Mouse (Mus musculus) neutrophil, adult 5-6 weeks (primary cell): ENCODE measurements around the gene Calhm3. TPM values are rescaled to one million over a fixed set of nuclear protein-coding genes. Genes with fewer than 3 reads are reported as not detected.
"Not testable (repeated sequence)": the region's sequence is repeated elsewhere in the genome, so short reads cannot be mapped to it uniquely, and the experiment has no call there.

Experiments
- ATAC-seq: fragments of 151-379, 151-347 bp; 2 replicates; pipeline ENCODE4 v1.8.0; 2017; ENCODE audit warnings: mild to moderate bottlenecking, moderate TSS enrichment; ENCODE audit not compliant: insufficient number of reproducible peaks, poor library complexity, low FRiP score, severe bottlenecking; ENCODE audit errors: extremely low read depth
- total RNA-seq: library from RNA; stranded (forward); fragments of 200-1000 nt; gene quantifications from 2 replicates; pipeline ENCODE4 v1.2.3, GENCODE M21; 2017

The Calhm3 gene
- total RNA-seq, 1 experiment from 2014 or later, result not detected

GRCm38 (mm10) chr19:47174515-47174914 is 17.0 kb upstream of the Calhm3 start:
- no peak for ATAC-seq

- ATAC-seq, result peak; percentile 77
These were observed 11.3 kb upstream of the Calhm3 start for GRCm38 (mm10) chr19:47168793-47169412.

GRCm38 (mm10) chr19:47168223-47168622 is 10.7 kb upstream of the Calhm3 start:
- peak; percentile 61 for ATAC-seq

GRCm38 (mm10) chr19:47167617-47168214 is 10.2 kb upstream of the Calhm3 start:
- no peak for ATAC-seq

- no peak for ATAC-seq
These were observed 9.2 kb upstream of the Calhm3 start for GRCm38 (mm10) chr19:47166758-47167157.

- ATAC-seq, result no peak
These were observed 5.7 kb upstream of the Calhm3 start for GRCm38 (mm10) chr19:47163176-47163744.

- no peak for ATAC-seq
These were observed 4.1 kb upstream of the Calhm3 start for GRCm38 (mm10) chr19:47161669-47162068.

- ATAC-seq, result no peak
These were observed 3.8 kb downstream of the Calhm3 start for GRCm38 (mm10) chr19:47153767-47154166.

GRCm38 (mm10) chr19:47152062-47152369 is 5.5 kb downstream of the Calhm3 start:
- no peak for ATAC-seq

GRCm38 (mm10) chr19:47151332-47152061 is 6.1 kb downstream of the Calhm3 start:
- ATAC-seq, result no peak

GRCm38 (mm10) chr19:47149854-47150253 is 7.7 kb downstream of the Calhm3 start:
- no peak for ATAC-seq

- peak; percentile 45; the same call in 1 of the 2 replicates for ATAC-seq
These were observed 9.2 kb downstream of the Calhm3 start for GRCm38 (mm10) chr19:47148267-47148847.

- no peak for ATAC-seq
These were observed 13.4 kb downstream of the Calhm3 start, which contains the start of gene Calhm1 for GRCm38 (mm10) chr19:47144154-47144553. Calhm1 (minus strand) TSS chr19:47144254.

- no peak for ATAC-seq
These were observed 15.1 kb downstream of the Calhm3 start for GRCm38 (mm10) chr19:47142438-47142837.

GRCm38 (mm10) chr19:47139611-47140010 is 18.0 kb downstream of the Calhm3 start:
- not testable (repeated sequence) for ATAC-seq

GRCm38 (mm10) chr19:47137771-47138421 is 19.7 kb downstream of the Calhm3 start, which contains the start of gene Calhm2:
Calhm2 (minus strand) TSS chr19:47138294.
- ATAC-seq, result peak; percentile 47

GRCm38 (mm10) chr19:47137051-47137581 is 20.4 kb downstream of the Calhm3 start:
- ATAC-seq, result no peak

- no peak for ATAC-seq
These were observed 21.4 kb downstream of the Calhm3 start for GRCm38 (mm10) chr19:47136170-47136569.

GRCm38 (mm10) chr19:47135568-47135967 is 22.0 kb downstream of the Calhm3 start:
- ATAC-seq, result no peak
